Mouse (Mus musculus) monocyte, adult 2 months (primary cell): ENCODE data around the gene Mtg1.
A peak's percentile ranks its signal among the peaks of the same experiment; 100 is the strongest.
"Not testable (repeated sequence)": the region's sequence is repeated elsewhere in the genome, so short reads cannot be mapped to it uniquely, and the experiment has no call there.

ENCODE experiments used
- DNase-seq, 2 experiments: peaks; one replicate each; pipeline ENCODE4 v3.0.0; 2022; ENCODE audit warnings: low spot score in 2 of 2, low read depth in 1 of 2

Gene Mtg1

DNA sequence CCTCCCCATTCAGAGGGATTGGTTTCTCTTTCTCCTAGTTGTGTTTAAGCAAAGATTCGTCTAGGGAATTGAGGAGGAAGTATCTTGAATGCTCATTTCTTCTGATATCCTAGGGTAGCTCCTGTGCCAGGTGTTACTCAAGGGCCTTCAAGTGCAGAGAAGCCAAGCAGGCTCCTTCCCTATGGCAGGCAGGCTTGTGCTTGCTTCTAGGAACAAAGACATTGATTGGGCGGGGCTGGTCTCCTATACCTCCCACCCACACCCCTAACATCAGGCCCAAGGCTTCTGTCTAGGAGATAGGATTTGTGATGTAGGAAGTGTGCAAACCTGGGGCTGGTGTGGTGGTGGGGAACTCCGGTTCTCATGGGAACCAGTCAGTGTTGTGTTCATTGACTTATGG lies 10.4 kb upstream of the Mtg1 start:
- DNase-seq: no peak

DNA sequence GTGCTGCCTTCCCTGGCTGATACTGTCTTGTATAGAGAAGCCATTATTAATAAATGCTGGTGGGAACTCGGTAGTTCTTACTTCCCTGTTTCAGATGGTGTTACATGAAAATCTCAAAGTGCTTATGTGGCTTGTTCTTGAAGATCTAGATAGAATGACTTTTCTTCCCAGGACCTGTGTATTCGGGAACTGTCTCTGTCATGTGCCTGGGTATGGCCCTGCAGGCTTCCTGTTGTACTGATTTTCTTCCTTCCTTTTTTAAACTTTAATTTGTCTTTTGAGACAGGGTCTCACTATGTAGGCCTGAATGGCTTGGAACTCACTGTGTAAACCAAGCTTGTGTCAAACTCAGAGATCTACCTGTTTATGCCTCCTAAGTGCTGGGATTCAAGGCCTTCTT lies 9.5 kb upstream of the Mtg1 start:
- DNase-seq: no peak

DNA sequence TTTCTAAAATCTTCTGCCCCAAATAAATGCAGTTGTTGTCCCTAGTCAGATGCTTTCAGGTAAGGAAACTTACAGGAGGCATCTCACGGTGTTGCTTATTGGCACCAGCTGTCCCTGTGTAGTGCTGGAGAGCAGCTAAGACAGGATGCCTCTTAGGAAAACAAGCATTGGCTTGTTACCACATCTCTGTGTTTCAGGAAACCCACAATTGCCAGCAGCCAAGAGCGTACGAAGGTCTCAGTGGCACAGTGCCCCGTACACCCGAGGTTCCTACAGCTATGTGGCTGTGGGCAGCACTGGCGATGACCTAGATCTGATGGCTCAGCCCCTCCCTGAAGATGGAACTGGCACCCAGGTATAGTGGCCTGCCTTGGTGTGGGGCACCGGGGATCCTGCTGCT lies 5.2 kb upstream of the Mtg1 start:
- DNase-seq: not testable (repeated sequence)

DNA sequence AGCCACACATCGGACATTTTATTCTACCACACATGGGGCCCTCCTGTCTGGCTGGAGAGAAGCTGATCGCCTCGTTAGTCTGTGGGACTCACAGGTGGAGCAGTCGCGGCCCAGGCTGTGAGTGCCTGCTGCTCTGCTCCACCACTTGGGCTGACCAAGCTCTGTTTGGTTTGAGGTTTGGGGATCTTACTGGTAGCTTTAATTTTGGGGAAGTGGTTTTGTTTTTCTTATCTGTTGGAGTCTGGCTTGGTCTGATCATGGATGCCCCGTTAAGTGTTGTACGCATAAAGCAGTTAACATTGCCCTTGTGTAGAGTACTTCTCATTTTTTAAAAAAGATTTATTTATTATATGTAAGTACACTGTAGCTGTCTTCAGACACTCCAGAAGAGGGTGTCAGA lies 3.3 kb upstream of the Mtg1 start:
- DNase-seq: not testable (repeated sequence)

DNA sequence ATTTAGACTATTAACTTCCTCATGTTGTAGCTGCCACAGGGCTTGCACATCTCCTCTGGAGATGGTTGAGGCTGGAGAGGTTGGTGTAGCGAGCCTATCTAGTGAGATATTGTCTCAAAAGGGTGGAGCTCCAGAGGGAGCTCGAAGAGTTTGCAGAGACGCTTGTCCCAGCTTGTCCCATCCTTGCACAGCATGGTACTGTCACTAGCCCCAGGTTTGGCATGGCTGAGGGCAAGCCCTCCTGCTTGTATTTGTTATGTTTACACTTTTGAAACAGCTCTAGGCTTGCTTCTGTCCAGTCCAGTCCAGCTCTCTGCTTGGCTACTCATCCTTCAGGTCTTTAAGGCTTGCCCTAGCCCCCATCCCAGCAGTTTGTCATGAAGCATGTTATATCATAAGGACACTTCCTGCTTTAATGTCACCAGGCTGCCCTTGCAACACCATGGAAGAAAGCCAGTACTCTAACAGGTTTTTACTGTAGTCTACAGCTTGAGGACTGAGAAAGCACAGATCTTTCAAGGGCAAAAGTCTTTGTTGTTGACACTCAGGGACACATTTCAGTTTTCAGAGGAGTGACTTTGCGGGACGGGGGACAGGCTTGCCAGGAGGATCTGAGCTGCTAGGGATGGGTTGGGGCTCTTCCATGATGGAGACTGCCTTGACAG lies 2.1 kb upstream of the Mtg1 start:
- no peak for DNase-seq

DNA sequence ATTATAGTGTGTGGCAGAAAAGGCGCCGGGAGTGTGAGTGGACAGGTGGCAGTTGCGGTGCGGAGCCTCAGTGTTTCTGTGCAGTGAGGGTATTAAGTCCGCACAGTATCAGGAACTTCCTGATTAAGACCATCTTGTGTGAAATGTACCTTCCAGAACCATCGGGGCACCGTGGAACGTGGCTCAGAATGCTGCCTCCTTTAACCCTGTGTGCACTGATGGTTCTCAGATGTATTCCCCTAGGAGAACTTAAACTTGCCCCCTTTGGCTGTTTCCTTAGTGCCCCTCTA lies 602 bp downstream of the Mtg1 start:
- no peak for DNase-seq

DNA sequence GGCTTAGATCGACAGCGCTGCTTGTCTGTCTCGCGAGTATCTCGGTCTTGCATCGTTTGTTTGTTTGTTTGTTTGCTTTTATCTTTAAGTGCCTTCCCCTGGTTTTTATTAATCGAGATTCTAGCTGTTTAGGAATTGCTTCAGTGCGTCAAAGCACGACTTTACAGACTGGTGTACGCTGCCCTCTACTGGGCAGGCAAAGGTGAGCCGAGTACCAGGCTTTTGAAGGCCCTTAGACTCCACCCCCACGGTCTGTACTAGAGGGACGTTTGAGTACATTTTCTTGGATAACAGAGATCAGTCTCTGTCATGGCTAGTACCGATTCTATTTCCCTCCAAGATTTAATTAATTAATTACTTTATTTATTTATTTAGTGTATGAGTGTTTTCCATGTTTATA lies 4.0 kb downstream of the Mtg1 start:
- peak in 1 of 2 experiments; percentile 48 for DNase-seq

DNA sequence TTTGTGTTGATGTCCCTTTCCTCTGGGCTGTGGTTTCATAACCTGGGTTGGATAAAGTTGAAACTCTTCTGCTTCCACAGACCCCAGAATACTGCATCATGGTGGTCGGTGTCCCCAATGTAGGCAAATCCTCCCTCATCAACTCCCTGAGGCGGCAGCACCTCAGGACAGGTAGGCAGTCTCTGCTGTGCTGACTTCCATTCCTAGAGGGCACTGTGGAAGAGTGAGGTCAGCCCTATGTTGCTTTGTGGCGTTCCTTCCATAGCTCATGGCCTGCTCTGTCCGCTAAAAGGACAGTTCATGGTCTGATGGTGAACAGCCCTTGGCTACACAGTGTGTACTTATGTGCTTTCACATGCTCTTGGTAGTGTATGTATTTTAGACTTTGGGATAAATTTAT lies 7.2 kb downstream of the Mtg1 start:
- no peak for DNase-seq

DNA sequence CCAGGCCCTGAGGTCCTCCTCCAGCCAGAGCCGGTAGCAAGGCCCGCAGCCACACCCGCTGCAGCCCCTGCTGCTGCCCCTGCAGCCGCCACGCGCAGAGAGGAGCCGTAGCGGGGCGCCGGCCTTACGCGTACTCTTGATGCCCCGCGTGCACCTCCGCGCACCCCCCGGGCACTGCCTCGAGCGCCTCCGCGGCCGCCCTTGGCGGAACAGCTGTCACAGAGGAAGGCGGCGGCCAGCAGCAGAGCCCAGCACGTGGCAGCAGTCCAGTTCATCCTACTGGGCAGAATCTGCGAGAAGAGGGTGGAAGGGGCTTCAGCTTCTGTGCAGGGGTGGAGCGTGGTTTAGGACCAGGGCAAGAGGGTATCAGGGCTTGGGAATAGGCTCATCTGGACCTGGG lies 16.0 kb downstream of the Mtg1 start:
- DNase-seq: no peak

DNA sequence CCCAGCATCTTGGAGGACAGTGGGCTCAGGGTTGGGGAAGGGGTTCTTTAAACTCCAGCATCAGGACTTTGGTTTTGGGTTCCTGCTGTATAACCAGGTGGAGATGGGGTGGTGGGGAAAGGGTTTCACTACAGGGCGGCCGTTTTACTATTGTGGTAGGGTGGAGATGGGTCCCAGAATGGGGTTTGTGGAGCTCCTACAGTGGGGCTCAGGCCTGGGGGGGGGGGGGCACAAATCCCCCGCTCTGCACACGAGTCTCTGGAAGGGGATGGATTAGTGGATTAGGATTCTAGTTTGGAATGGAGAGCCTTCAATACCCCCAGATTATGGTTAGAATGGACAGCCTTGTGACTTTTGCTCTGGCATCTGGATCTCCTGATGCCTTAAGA lies 16.5 kb downstream of the Mtg1 start:
- no peak for DNase-seq

DNA sequence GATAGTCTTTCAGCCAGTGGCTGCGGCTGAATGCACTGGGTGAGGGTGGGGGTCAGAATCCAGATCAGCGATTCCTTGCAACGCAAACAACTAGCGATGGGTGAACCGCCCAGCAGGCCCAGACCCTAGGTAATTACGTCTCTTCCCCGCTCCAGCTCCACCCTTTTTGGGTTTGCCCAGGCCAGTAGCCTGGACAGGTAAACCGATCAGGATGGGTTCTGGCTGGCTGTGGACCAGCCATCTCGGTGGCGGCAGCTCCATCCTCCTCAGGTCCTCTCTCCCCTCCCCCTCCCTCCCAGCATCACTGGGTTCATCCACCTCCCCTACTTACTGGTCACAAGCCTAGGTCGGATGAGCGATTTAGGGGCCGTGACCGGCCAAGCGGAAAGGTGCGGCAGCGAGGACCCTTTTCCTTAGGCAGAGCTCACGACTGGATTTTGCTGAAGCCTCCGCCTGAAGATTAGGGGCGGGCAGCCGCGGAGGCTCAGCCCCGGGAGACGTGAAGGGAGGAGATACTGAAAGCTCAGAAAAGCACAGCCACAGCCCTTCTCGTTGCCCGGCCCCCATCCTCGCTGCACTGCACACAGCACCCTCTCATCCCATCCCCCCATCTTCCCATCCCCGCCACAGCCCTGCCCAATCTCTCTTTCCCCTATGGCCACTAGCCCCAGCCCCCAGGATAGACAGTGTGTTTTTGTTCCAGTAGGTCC lies 17.0 kb downstream of the Mtg1 start, which contains the start of gene Sprn:
Gene Sprn, minus strand, starts transcription at position 660 of the 710 bp plus-strand sequence.
- no peak for DNase-seq

DNA sequence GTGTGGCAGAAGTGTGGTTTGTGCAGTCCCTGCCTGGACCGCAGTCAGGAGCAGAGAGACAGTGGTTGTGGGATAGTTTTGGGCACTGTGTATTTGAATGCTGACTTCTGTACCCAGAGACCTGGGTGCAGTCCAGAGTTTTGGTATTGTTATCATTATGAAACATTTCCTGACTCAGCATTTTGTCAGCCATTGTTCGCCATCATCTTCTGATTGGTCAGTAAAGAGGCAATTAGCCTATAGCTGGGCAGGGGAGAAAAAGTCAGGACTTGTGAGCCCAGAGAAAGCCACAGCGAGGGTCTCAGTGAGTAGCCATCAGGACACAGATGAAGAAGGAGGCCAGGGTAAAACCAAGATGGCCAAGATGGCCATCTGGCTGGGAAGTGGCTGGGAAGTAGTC lies 23.0 kb downstream of the Mtg1 start:
- no peak for DNase-seq

DNA sequence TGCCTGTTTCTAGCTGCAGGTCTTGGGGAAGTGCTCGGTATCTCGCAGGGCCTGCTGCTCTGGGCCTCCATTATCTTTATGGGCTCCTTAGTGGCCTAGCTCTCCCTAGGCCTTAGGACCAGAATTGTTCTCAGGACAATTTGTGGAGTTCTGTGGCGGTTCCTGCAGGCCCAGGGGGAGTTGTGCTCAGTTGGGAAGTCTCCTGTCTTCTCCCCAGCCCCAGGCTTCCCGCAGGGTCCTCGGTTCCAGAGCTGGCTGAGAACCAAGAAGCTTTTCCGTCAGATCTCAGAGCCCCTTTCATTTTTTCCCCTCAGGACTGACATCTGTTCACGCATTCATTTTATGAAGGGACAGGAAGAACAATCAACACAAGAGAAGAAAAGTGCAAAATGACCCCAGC lies 27.3 kb downstream of the Mtg1 start, which contains the start of gene Olfr522:
Gene Olfr522, minus strand, starts transcription at position 101 of the 400 bp plus-strand sequence.
- DNase-seq: no peak

DNA sequence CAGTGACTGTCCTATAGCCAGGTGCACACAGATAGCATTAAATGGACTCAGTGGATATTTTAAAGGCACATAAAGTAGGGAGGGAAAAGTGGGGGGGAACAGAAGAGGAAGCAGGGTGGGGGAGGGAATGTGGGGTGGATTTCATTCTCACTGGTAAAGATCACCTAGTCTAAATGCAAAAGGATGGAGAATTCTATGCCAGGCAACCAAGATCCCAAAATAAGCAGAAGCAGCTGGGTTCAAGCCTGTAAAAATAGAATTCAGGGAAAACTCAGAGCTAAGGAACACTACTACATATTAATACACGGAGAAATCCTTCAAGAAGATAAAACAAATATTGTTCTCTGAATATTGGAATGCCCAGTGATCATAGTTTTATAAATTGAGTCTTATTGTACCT lies 30.6 kb downstream of the Mtg1 start:
- no peak for DNase-seq

DNA sequence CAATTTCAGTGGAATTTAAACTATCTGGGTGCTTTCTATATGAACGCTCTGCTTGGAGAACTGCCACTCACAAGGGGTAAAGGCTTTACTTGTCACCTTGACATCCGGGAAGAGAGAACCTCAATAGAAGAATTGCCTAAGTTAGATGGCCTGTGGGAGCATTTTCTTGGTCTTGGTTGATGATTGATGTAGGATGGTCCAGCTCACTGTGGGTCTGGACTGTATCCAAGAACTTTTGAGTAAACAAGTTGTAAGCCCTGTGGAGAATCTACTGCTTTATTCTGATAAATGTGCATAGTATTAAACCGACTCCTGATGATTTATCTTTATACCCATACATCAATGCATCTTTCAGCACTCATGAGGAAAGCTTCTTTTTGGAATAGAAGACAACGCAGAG lies 32.0 kb downstream of the Mtg1 start:
- no peak for DNase-seq

DNA sequence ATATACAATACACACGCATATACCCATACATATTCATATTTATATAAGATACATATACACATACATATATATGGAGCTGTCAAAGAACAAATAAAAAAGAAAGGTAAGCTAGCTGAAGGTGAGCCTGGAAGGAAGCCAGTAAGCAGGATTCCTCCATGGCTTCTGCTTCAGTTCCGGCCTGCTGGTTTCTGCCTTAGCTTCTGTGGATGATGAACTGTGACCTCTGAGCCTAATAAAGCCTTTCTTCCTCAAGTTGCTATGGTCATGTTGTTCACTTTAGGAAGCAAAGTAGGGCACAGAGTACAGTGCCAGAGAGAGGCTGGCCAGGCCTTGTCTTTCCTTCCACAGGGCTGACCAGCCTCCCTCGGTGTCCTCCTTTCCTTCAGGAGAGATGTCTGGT lies 33.5 kb downstream of the Mtg1 start:
- DNase-seq: no peak

DNA sequence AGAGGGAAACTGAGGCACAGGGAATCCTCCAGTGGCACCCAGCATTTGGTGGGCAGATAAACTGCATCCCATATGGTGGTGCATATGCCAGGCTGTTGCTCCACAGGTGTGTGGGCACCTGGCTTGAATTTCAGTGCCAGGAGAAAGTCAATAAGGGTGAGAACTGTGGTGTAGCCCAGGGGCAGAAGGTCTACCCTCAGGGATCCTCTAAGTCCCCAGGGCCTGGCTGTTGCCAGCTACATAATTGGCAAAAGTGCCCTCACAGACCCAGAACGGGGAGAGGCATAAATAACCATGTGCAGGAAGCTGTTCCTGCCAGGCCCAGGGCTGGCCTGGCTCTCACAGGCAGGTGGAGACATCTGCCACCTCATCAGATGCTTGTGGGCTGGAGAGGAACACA lies 35.6 kb downstream of the Mtg1 start, which contains the start of gene Olfr523:
Gene Olfr523, plus strand, starts transcription at position 282 of the 400 bp plus-strand sequence.
- DNase-seq: no peak

DNA sequence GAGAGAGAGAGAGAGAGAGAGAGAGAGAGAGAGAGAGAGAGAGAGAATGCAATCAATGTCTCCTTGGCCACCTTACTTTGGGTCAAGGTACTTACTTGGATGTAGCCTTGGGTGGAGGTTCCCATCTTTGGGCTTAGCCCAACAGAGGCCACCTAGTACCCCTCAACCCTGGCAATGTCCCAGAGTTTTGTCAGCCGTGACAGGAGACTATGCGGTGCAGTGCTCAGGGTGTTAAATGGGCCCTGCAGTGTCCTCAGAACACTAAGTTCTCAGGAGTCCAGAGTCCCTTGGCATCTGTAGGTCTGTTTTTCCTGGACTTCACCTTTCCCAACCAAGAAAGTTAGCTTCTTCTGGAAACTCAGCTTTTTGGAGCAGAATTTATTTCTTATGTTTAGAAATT lies 41.8 kb downstream of the Mtg1 start:
- no peak for DNase-seq

DNA sequence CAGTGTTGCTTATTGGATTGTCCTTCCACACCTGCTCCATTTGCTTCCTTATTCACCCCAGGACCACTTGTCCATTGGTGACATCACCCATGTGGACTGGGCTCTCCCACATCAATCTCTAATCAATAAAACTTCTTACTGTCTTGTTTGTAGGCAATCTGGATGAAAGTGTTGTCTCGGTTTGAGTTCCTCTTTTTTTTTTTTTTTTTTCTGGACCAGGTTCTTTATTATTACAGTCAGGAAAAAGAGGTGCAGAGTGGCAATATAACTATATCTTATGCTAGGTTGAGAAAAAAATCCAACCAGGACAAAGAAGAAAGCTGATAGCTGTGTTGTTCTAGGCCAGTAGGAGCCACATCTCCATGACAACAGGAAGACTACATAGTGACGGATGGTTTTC lies 43.3 kb downstream of the Mtg1 start:
- DNase-seq: no peak

DNA sequence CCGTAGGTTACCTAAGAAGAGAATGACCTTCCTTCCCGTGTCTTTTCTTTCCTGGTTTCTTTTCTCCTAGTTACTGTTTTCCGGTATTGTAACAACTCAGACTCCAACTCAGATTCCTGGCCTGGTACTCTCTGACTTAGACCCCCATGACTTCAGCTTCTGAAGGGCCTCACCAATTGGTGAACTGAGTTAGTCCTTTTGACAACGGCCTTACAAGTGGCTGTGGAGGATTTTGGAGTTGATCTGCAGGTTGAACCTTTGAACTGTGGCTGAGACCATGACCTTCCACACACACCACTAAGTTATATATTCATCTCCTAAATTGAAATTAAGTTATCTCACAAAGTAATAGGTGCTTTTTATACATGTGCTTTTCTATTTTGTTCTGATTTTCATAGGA lies 46.8 kb downstream of the Mtg1 start:
- DNase-seq: no peak

DNA sequence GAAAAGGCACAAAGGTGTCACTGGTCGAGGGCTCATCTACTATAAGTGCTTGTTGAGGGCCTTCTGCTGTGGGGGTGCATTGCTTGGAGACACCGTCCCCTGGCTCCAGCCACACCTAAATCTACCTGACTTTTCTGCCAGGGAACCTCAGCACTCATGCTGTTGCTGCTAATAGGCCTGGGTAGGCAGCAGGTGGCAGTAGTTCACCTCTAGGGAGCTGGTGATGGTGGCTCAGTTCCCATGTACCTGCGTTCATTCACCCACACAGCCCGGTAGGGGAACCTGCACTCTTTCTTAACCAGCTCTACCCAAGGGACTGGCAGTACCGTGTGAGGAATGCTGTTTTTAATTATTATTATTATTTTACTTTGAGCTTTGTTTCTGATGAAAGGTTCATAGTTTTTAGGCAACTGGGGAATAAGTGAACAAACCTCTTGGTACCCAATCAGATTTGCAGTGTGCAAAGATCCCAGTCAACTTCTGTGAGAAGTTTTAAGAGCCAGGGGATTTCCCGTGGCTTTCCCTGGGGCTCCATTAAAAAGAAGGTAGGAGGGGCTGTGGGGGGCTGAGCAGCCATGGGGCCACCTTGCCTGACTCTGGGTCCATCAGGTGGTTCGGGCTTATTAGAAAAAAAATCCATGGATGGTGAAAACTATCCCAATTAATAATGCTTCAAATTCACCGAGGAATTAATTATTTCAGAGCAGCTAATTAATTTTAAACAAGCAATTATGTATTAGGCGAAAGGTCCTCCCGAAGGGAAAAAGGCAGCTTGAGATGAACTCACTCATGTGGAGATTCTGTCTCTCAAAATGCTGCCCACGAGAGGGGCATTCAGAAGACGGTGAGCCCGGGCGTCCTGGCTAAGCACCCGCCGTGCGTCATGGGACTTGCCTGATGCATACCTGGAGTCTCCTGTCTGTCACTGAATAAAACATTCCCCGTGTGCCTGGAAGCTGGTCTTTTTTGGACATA lies 49.6 kb downstream of the Mtg1 start:
- no peak for DNase-seq
